Mouse (Mus musculus) frontal cortex, postnatal 25 days (tissue): ENCODE measurements around the gene Fgf12.

Source experiments
- DNase-seq, 2 experiments: peaks; one replicate each; pipeline ENCODE4 v3.0.0; 2022; ENCODE audit warnings: low spot score in 2 of 2

The Fgf12 gene

GRCm38 (mm10) chr16:28614412-28614811 is 138.5 kb downstream of the Fgf12 start:
- DNase-seq = no peak

GRCm38 (mm10) chr16:28610940-28611339 is 141.9 kb downstream of the Fgf12 start:
- DNase-seq = peak; percentile 47 to 48

GRCm38 (mm10) chr16:28603155-28603554 is 149.7 kb downstream of the Fgf12 start:
- no peak for DNase-seq

DNA sequence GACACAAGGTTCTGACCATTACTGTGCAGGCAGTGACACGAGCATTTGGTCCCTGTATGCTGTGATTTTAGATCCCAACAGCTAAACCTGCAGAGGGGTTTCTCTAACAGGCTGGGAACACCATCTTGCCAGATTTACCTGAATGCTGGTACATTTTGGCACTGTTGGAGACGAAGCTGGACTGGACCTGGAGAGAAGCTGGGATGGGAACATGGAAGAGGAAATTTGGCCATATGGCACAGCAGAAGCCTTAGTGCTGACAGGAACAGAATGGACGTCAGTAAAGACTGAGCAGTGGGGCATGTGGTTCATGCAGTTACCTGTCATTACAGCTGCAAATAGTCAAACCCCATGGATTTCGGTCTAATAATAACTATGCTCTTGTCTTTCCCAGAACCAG is 151.1 kb downstream of the Fgf12 start:
- no peak for DNase-seq

GRCm38 (mm10) chr16:28596112-28596511 is 156.8 kb downstream of the Fgf12 start:
- peak; percentile 47 to 65 for DNase-seq

DNA sequence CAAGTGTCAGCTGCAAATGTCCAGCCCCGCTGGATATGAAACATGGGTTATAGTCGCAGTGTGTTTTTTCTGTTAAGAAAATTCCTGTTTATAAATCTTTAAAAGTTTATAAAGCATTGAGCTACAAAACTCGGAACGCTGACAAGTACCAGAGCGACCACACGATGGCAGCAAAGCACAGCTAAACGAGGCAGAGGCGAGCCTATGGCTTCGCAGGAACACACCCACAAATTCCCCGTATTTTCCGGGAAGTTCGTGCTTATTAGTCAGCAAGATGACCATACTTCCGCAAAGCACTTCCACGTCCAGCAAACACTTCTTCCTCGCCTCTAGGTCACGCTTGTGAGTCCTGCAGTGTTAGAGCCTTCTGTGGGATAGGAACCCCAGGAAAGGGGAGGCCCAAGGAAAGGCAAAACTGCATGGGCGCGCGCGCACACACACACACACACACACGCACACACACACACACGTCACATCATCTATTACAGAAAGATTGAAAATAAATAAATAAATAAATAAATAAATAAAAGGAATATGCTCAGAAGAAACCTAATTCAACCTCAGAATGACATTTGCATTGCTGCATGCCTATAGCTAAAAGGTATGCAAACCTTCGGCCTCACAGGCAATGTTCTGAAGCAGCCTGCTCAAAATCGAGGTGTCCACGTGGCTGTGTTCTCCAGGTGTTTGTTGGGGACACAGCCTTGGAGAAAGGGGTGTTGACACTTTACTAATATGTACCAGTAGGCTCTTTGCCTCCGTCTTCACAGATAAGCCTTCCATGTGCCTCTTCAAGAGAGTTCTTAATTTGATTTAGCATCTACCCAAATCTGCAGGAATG is 159.6 kb downstream of the Fgf12 start:
- DNase-seq = peak; percentile 63 to 67

GRCm38 (mm10) chr16:28592466-28592865 is 160.4 kb downstream of the Fgf12 start:
- DNase-seq = no peak

DNA sequence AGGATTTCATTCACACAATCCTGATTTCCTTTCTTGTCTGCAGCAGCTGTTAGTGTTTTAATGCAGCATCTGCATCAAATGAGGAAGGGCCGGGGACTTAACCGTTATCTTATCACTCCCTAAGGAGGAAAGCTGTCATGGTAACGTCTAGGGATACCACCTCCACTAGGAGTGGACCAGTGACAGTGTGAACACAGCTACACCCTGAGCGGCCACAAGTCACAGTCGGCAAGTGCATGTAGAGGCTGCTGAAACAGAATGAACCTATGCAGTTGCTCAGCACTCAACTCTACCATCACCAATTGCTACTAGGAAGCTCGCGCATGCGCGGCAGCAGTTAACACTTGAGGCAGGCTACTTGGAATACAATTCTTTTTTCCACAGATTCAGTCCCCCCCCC is 161.3 kb downstream of the Fgf12 start:
- no peak for DNase-seq

- DNase-seq = no peak
Observed at GRCm38 (mm10) chr16:28572212-28572611, 180.7 kb downstream of the Fgf12 start.

GRCm38 (mm10) chr16:28564716-28565217 is 188.1 kb downstream of the Fgf12 start:
- DNase-seq = no peak

DNA sequence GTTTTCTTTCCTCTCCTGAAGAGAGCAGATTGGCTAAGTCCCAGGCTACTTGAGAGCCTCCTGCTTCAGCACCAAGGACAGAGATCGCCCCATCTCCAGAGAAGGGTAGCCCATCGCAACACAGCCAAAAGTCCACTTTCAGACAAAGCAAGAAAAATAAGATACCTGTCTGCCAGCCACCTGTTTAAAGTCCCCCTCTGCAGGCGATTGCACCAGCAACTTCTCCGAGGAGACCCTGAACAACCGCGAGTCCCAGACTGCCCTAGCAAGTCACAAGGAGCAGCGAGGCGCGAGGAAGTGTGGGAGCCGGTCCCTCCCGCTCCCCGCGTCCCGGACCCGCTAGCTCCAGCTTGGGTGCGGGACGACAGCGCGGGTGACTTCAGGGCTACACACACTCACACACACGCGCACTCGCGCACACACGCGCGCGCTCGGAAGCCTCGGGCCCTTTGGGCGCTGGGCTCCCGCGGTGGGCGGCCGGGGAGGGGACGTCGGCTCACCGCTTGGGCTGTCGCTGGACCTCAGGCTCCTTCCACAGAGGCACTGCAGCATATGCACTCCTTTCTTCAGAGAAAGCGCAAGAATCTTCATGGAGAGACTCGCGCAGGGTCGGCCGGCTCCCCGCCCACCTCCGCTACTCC is 188.7 kb downstream of the Fgf12 start:
- peak in 1 of 2 experiments; percentile 9 for DNase-seq

GRCm38 (mm10) chr16:28562847-28563246 is 190.0 kb downstream of the Fgf12 start:
- DNase-seq = no peak

GRCm38 (mm10) chr16:28555219-28555618 is 197.6 kb downstream of the Fgf12 start:
- DNase-seq = no peak

DNA sequence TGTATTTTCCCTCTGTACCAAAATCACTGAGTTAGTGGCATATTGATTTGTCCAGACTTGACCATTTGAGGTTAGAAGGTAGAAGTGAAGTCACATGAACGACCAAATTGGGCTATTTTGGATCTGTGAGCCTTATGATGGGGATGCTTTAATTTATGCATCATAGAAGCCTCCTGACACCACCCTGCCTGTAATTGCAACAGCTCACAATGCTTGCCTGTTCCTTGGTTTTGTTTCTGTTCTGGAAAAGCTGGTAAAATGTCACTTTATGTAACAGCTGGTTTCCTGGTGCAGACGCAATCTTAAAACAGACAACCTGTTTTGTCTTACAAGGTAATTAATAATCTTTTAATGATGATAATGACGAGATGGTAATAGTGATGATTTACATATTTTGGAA is 213.4 kb downstream of the Fgf12 start:
- DNase-seq = no peak

DNA sequence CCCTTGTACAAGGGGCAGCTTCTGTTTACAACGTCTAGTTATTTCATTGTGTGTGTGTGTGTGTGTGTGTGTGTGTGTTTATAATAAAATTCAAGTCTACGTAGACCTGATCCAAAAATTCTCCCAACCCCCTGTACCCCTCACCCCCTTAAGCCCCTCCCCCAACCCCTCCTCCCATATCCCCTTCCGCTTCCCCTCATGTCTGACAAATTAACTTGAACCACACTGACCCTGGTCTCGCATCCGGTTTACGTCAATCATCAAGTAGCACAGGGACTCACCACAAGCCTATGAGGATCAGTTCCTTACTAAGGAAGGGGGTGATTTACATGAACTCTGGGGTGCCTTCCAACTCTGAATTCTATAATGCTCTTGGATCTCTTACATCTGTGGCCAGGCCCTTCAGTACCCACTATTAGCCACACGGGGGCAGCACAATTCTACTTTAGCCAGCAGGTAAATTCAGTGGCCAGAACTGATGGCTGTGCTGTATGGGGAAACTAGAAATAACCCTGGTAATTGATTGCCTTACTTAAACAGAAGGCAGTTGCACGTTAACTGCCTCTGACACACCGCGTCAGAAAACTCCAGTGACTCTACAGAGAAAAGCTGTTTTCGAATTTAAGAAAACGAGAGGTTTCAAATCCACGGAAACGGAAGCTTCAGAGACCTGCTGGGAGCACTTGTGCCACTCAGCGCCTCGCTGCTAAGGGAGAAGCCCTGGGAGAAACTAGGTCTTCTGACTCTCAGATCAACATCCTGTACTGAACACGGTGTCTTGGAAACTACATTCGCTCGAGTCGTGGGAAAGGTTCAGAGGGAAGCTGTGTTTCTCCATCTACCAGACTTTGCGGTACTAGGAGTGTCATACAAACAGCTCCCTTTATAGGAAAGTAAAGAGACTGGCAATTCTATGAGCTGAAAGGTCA is 235.0 kb downstream of the Fgf12 start:
- DNase-seq = peak; percentile 76 to 84

GRCm38 (mm10) chr16:28512446-28512845 is 240.4 kb downstream of the Fgf12 start:
- no peak for DNase-seq

DNA sequence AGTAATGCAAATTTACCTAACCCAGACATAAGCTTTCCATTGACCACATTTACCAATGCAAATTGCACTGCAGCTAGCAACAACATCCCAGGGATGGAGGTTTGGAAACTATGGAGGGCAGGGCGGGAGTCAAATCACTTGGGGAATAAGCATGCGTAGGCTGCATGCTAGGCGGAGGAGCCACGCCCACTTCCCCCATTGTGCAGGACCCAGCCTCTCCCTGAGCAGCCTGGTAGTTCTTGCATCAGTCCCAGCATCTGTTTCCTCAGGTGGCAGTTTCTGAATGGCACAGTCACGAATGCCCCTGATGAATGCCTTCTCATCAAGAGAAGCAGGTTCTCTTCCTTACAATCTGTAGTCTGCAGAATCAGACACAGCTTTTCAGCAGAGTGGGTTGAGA is 241.5 kb downstream of the Fgf12 start:
- DNase-seq = no peak

GRCm38 (mm10) chr16:28497971-28498607 is 254.8 kb downstream of the Fgf12 start:
- DNase-seq = no peak

DNA sequence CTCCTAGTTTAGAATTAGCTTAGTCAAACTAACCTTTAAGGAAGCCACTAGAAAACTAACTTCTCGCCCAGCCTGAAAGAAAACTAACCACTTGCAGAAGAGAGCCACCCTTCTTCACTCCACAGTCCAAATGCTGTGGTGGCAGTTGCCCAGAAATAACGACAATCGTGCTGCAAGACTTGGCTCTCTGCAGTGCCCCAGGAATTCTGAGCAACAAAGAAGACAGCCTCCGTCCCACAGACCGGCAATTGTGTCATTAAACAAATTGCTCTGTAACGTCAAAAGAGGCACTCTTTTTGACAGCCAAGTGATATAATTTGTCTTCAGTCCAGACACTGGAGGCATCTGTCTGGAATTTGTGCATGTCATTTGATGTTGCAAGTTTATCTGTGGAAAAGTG is 261.2 kb downstream of the Fgf12 start:
- no peak for DNase-seq

DNA sequence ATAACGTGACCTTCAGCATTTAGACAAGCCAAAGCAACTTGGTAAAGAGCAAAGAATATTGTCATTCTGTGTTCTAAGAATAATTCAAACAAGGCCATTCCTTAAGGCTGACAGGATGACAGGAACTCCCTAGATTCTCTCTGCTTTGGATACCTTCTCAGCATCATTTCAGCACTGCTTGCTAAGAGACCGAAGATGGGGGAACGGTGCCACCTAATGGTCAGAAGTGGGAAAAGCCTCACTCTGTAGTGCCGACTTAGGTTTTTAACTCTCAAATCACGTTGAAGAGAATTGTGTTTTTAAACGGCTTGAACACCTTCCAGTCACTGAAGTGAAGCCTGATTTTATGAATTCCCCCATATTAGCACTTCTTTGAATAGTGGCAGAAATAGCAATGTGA is 262.4 kb downstream of the Fgf12 start:
- DNase-seq = peak; percentile 61 to 79

DNA sequence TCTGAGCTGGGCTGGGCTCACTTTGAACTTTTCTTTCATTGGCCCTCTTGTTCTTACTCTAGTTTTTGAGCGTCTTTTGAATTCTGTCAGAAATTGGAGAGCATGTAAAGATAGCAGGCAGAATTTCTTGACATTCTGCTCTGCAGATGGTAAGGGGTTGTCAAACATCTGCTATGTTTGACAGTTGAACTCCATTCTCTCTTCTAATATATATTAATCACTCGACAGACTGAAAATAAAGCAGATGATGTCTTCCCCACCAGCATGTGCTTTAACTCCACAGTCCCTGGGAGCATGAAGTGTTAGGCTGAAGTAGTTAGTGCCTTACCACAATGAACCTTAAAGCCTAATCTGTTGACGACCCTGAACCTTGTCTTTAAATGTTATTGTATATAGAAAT is 267.9 kb downstream of the Fgf12 start:
- DNase-seq = no peak
